Mouse (Mus musculus): Measurements from ENCODE around the gene Itk. TPM values are rescaled to one million over a fixed set of nuclear protein-coding genes. Genes with fewer than 3 reads are reported as not detected.

Gene Itk
- polyA plus RNA-seq, 1 experiment from 2014 or later = 0.09 TPM

DNA sequence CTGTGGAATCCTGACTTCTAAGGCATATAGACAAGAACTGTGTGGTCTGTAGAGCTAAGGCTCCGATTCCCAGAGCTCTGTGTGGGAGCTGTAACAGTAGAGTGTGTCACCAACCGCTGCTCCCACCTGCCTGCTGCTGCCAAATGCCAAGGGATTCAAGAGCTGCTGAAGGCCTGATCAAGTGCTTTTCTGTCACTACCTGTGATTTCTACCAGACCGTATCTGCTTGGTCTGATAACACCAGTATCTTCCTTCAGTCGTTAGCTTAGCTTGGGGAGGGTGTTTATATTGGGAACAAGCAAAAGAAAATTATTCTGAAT, 7.5 kb upstream of the Itk start:
- Histone ChIP-seq H3K4me2 (ENCODE audit: low read depth, low read length) (no peak overlapping the region), H3K4me3 (ENCODE audit: low read depth, low read length) (no peak overlapping the region), H3K36me3 (ENCODE audit: control insufficient read depth, insufficient read depth) (no peaks in the 10 kb centered on the region), H3K27me3 (ENCODE audit: control insufficient read depth, insufficient read depth, low read depth, low read length) (no peaks in the 10 kb centered on the region), H3K9ac (ENCODE audit: low read depth, low read length) (no peak overlapping the region), H3K27ac (ENCODE audit: low read length) (no peak overlapping the region), H3K4me1 (ENCODE audit: control insufficient read depth, low read depth, low read length) (peaks cover 12% of the 10 kb centered on the region), H3K9me3 (replicated peaks; ENCODE audit: control insufficient read depth, low read length) (no peaks in the 10 kb centered on the region)
- WGBS (ENCODE audit: insufficient replicate concordance) = 41% methylated on average over 4 of the region's 4 CpGs
- no peak for ATAC-seq (ENCODE audit: low read depth)

GRCm38 (mm10) chr11:46396167-46396859, 7.0 kb upstream of the Itk start, which contains the start of gene Fam71b:
Fam71b (plus strand) TSS chr11:46396559.
- H3K27me3 ChIP-seq (ENCODE audit: control insufficient read depth, insufficient read depth, low read depth, low read length) = no peaks in the 10 kb centered on the region
- H3K4me2 ChIP-seq (ENCODE audit: low read depth, low read length) = no peak within 1 kb of the TSS
- H3K9me3 ChIP-seq (replicated peaks; ENCODE audit: control insufficient read depth, low read length) = no peaks in the 10 kb centered on the region
- H3K9ac ChIP-seq (ENCODE audit: low read depth, low read length) = no peak within 1 kb of the TSS
- ATAC-seq (ENCODE audit: low read depth) = no peak; the same call in 1 of the 2 replicates
- H3K36me3 ChIP-seq (ENCODE audit: control insufficient read depth, insufficient read depth) = no peaks in the 10 kb centered on the region
- no peak within 1 kb of the TSS for H3K4me3 ChIP-seq (ENCODE audit: low read depth, low read length)
- H3K4me1 ChIP-seq (ENCODE audit: control insufficient read depth, low read depth, low read length) = peaks cover 9% of the 10 kb centered on the region
- no peak within 1 kb of the TSS for H3K27ac ChIP-seq (ENCODE audit: low read length)
- 49% methylated on average over 13 of the region's 13 CpGs for WGBS (ENCODE audit: insufficient replicate concordance)

DNA sequence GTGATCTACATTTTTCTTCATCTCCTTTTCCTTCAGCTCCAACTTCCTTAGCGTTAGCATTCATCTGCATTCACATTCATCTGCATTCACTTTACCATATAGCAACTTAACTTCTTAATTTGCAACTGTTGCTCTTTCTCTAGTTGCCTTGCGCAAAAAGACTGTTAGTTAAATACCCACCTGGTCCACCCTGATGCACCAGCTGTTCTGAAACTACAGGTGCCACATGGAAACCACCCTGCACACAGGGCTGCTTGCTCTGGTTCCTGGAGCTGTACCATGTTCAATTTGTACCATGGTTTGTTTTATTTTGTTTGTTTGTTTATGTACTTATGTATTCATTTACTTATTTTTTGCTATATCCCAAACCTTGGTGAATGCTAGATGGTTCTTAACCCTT, 6.4 kb upstream of the Itk start:
- Histone ChIP-seq H3K36me3 (ENCODE audit: control insufficient read depth, insufficient read depth) (no peaks in the 10 kb centered on the region), H3K27me3 (ENCODE audit: control insufficient read depth, insufficient read depth, low read depth, low read length) (no peaks in the 10 kb centered on the region), H3K4me2 (ENCODE audit: low read depth, low read length) (no peak overlapping the region), H3K4me3 (ENCODE audit: low read depth, low read length) (no peak overlapping the region), H3K27ac (ENCODE audit: low read length) (no peak overlapping the region), H3K4me1 (ENCODE audit: control insufficient read depth, low read depth, low read length) (peaks cover 9% of the 10 kb centered on the region), H3K9me3 (replicated peaks; ENCODE audit: control insufficient read depth, low read length) (no peaks in the 10 kb centered on the region), H3K9ac (ENCODE audit: low read depth, low read length) (no peak overlapping the region)
- WGBS (ENCODE audit: insufficient replicate concordance) = 78% methylated on average over 2 of the region's 2 CpGs
- ATAC-seq (ENCODE audit: low read depth) = no peak

DNA sequence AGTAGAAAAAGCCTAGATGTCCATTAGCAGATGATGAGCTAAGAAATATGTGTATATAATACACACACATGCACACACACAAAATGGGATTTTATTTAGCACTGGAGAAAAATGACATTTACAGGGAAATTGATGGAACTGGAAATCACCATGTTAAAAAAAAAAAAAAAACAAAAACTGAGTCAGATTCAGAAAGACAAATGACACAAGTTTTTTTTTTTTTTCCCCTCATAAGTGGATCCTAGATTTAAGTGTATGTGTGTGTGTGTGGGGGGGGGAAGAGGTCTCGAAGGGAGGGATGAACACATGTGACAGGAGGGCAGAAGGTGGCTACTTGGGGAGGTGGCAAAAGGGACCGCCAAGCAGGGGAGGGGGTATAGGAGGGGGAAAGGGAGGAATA, 5.8 kb upstream of the Itk start:
- H3K9ac ChIP-seq (ENCODE audit: low read depth, low read length) = no peak overlapping the region
- WGBS (ENCODE audit: insufficient replicate concordance) = 71% methylated on average over 2 of the region's 2 CpGs
- H3K27me3 ChIP-seq (ENCODE audit: control insufficient read depth, insufficient read depth, low read depth, low read length) = no peaks in the 10 kb centered on the region
- no peak for ATAC-seq (ENCODE audit: low read depth)
- no peak overlapping the region for H3K4me2 ChIP-seq (ENCODE audit: low read depth, low read length)
- H3K4me3 ChIP-seq (ENCODE audit: low read depth, low read length) = no peak overlapping the region
- H3K4me1 ChIP-seq (ENCODE audit: control insufficient read depth, low read depth, low read length) = peaks cover 9% of the 10 kb centered on the region
- H3K9me3 ChIP-seq (replicated peaks; ENCODE audit: control insufficient read depth, low read length) = no peaks in the 10 kb centered on the region
- H3K36me3 ChIP-seq (ENCODE audit: control insufficient read depth, insufficient read depth) = no peaks in the 10 kb centered on the region
- no peak overlapping the region for H3K27ac ChIP-seq (ENCODE audit: low read length)

DNA sequence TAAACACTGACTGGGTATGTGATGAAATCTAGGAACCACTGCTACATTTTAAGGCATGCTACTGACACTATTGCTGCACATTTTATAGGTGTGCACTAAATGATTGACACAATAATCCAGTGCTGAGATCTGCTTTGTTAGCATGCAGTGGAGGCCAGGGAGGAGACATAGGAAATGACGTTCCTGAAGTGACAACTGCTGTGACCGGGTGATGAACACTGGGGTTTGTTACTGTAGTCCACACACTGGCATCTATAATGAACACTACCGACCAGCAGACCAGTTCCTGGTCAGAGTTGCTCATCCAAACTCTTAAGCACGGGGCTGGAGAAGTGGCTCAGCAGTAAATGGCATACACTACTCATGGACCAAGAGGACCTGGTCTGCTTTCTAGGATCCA, 4.1 kb upstream of the Itk start:
- Histone ChIP-seq H3K4me1 (ENCODE audit: control insufficient read depth, low read depth, low read length) (peaks cover 5% of the 10 kb centered on the region), H3K9me3 (replicated peaks; ENCODE audit: control insufficient read depth, low read length) (no peaks in the 10 kb centered on the region), H3K27me3 (ENCODE audit: control insufficient read depth, insufficient read depth, low read depth, low read length) (no peaks in the 10 kb centered on the region), H3K36me3 (ENCODE audit: control insufficient read depth, insufficient read depth) (no peaks in the 10 kb centered on the region), H3K4me2 (ENCODE audit: low read depth, low read length) (no peak overlapping the region), H3K4me3 (ENCODE audit: low read depth, low read length) (no peak overlapping the region), H3K9ac (ENCODE audit: low read depth, low read length) (no peak overlapping the region), H3K27ac (ENCODE audit: low read length) (no peak overlapping the region)
- WGBS (ENCODE audit: insufficient replicate concordance) = 64% methylated on average over 4 of the region's 4 CpGs
- ATAC-seq (ENCODE audit: low read depth) = no peak

DNA sequence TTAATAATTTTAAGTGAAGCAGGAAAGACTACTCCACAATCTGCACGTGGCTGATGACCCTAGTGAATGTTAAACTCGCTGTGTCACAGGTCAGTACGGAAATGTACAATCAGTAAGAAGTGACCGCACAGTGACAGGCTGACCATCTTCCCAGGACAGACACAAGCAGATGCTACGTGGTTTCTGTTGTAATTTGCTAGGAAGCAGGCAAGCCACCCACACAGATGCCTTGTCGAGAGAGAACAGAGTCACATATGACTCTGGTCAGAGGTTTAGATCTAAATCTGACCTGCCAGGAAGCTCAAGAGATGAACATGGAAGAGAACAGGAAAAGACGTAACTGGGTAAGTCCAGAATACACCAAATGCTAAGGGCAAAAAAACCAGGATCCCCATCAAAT, 3.6 kb upstream of the Itk start:
- Histone ChIP-seq H3K27me3 (ENCODE audit: control insufficient read depth, insufficient read depth, low read depth, low read length) (no peaks in the 10 kb centered on the region), H3K27ac (ENCODE audit: low read length) (no peak overlapping the region), H3K9me3 (replicated peaks; ENCODE audit: control insufficient read depth, low read length) (no peaks in the 10 kb centered on the region), H3K4me1 (ENCODE audit: control insufficient read depth, low read depth, low read length) (peaks cover 5% of the 10 kb centered on the region), H3K4me2 (ENCODE audit: low read depth, low read length) (no peak overlapping the region), H3K4me3 (ENCODE audit: low read depth, low read length) (no peak overlapping the region), H3K9ac (ENCODE audit: low read depth, low read length) (no peak overlapping the region), H3K36me3 (ENCODE audit: control insufficient read depth, insufficient read depth) (no peaks in the 10 kb centered on the region)
- 48% methylated on average over 7 of the region's 7 CpGs for WGBS (ENCODE audit: insufficient replicate concordance)
- ATAC-seq (ENCODE audit: low read depth) = no peak

GRCm38 (mm10) chr11:46390621-46391020, 1.3 kb upstream of the Itk start:
- Histone ChIP-seq H3K36me3 (ENCODE audit: control insufficient read depth, insufficient read depth) (no peaks in the 10 kb centered on the region), H3K9ac (ENCODE audit: low read depth, low read length) (no peak overlapping the region), H3K9me3 (replicated peaks; ENCODE audit: control insufficient read depth, low read length) (no peaks in the 10 kb centered on the region), H3K27me3 (ENCODE audit: control insufficient read depth, insufficient read depth, low read depth, low read length) (no peaks in the 10 kb centered on the region), H3K27ac (ENCODE audit: low read length) (no peak overlapping the region), H3K4me2 (ENCODE audit: low read depth, low read length) (no peak overlapping the region), H3K4me1 (ENCODE audit: control insufficient read depth, low read depth, low read length) (no peaks in the 10 kb centered on the region), H3K4me3 (ENCODE audit: low read depth, low read length) (no peak overlapping the region)
- no peak for ATAC-seq (ENCODE audit: low read depth)
- WGBS (ENCODE audit: insufficient replicate concordance) = 35% methylated on average over 3 of the region's 3 CpGs

- no peak overlapping the region for H3K9ac ChIP-seq (ENCODE audit: low read depth, low read length)
- no peaks in the 10 kb centered on the region for H3K27me3 ChIP-seq (ENCODE audit: control insufficient read depth, insufficient read depth, low read depth, low read length)
- no peak overlapping the region for H3K27ac ChIP-seq (ENCODE audit: low read length)
- H3K4me2 ChIP-seq (ENCODE audit: low read depth, low read length) = no peak overlapping the region
- H3K4me3 ChIP-seq (ENCODE audit: low read depth, low read length) = no peak overlapping the region
- no peaks in the 10 kb centered on the region for H3K36me3 ChIP-seq (ENCODE audit: control insufficient read depth, insufficient read depth)
- WGBS (ENCODE audit: insufficient replicate concordance) = 61% methylated on average over 6 of the region's 6 CpGs
- ATAC-seq (ENCODE audit: low read depth) = no peak
- H3K9me3 ChIP-seq (replicated peaks; ENCODE audit: control insufficient read depth, low read length) = no peaks in the 10 kb centered on the region
- H3K4me1 ChIP-seq (ENCODE audit: control insufficient read depth, low read depth, low read length) = no peaks in the 10 kb centered on the region
Measured at GRCm38 (mm10) chr11:46388438-46388837, 877 bp downstream of the Itk start.

DNA sequence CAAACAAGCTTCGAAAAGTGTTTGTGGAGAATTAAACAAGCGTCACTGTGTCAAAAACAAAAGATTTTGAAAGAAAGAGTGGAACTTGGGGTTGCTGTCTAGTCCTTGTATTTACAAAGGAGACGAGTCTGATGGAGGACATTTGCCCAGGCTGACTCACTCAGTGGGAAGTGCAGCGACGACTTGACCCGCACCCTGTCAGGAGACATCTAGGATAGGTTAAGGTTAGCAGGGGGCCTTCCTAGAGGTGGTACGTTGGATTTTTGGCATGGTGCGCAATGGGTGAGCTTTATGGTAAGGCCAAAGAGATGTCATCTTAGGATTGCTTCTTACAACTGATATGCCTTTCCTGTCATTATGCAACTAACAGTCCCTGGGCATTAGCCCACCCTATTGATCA, 2.3 kb downstream of the Itk start:
- Histone ChIP-seq H3K27me3 (ENCODE audit: control insufficient read depth, insufficient read depth, low read depth, low read length) (no peaks in the 10 kb centered on the region), H3K27ac (ENCODE audit: low read length) (no peak overlapping the region), H3K36me3 (ENCODE audit: control insufficient read depth, insufficient read depth) (no peaks in the 10 kb centered on the region), H3K4me1 (ENCODE audit: control insufficient read depth, low read depth, low read length) (no peaks in the 10 kb centered on the region), H3K9me3 (replicated peaks; ENCODE audit: control insufficient read depth, low read length) (no peaks in the 10 kb centered on the region), H3K9ac (ENCODE audit: low read depth, low read length) (no peak overlapping the region), H3K4me3 (ENCODE audit: low read depth, low read length) (no peak overlapping the region), H3K4me2 (ENCODE audit: low read depth, low read length) (no peak overlapping the region)
- 75% methylated on average over 8 of the region's 8 CpGs for WGBS (ENCODE audit: insufficient replicate concordance)
- ATAC-seq (ENCODE audit: low read depth) = no peak
